12 mouse cellular contexts compared by ENCODE assay signal in genomic region chr9:13574059-13574458, GRCm38 (mm10).
DNase-seq lines count a peak whose midpoint lies in the region; ATAC-seq and TF ChIP-seq lines count a peak whose summit lies in the region.
"Had no signal": no experiment of that assay in that cellular context is flagged by ENCODE, and none has a peak within 500 bp of the region (broad histone marks: within the 10 kb centered on the region; RNA-seq: fewer than 3 reads in every experiment).

No protein-coding gene starts in this region.

- no peak overlapping the region for H3K9ac ChIP-seq in lung, embryonic 15.5 days
- H3K9ac ChIP-seq: forebrain, embryonic 15.5 days had no signal

- H3K27me3 ChIP-seq in lung, embryonic 15.5 days, result no peaks in the 10 kb centered on the region
- H3K27me3 ChIP-seq: forebrain, embryonic 15.5 days; Patski had no signal

- H3K27ac ChIP-seq in lung, embryonic 15.5 days, result peak overlapping the region; percentile 59
- H3K27ac ChIP-seq: forebrain, embryonic 15.5 days had no signal

- intact Hi-C loops in left cerebral cortex, postnatal 14 days (cut with DNase I), result no loop called here

- no peak for TF ChIP-seq POLR2A in lung, adult 2 months (IDR thresholded peaks at IDR 0.05; ENCODE audit: borderline replicate concordance, extremely low read depth, low read depth, low read length)

- no peak for DNase-seq in lung, adult 2 months
- peak; percentile 79 for DNase-seq in heart, adult 8-10 months (ENCODE audit: low spot score)
- DNase-seq in kidney, adult 9 months, result peak; percentile 66
- peak; percentile 39 for DNase-seq in naive thymus-derived CD4-positive, alpha-beta T cell, adult 2 months (ENCODE audit: low read depth)
- DNase-seq in left cerebral cortex, postnatal 14 days (ENCODE audit: low spot score in 2 of 2), result no peak
- no peak for DNase-seq in left cerebral cortex, adult 18-20 months (ENCODE audit: low spot score in 2 of 2)
- DNase-seq in spleen, postnatal 36 days (ENCODE audit: low spot score in 2 of 2), result no peak
- DNase-seq: cerebellum, adult 18-20 months had no signal

- no peak for ATAC-seq in lung, embryonic 15.5 days (ENCODE audit: borderline replicate concordance, extremely low read depth, low FRiP score, low TSS enrichment)
- ATAC-seq: forebrain, embryonic 15.5 days; Patski had no signal

- no peaks in the 10 kb centered on the region for H3K9me3 ChIP-seq in lung, embryonic 15.5 days
- H3K9me3 ChIP-seq: forebrain, embryonic 15.5 days had no signal

- H3K4me2 ChIP-seq in lung, embryonic 15.5 days, result no peak overlapping the region
- H3K4me2 ChIP-seq: forebrain, embryonic 15.5 days had no signal

- peaks cover 8% of the 10 kb centered on the region; the same call in 1 of the 2 replicates for H3K4me1 ChIP-seq in lung, embryonic 15.5 days
- H3K4me1 ChIP-seq in lung, adult 2 months (ENCODE audit: control insufficient read depth, insufficient read depth, low read length), result peaks cover 15% of the 10 kb centered on the region

- 49% methylated on average over 5 of the region's 5 CpGs for WGBS in lung, embryonic 15.5 days
- 33% methylated on average over 5 of the region's 5 CpGs for WGBS in lung, adult 2 months

- no peak for TF ChIP-seq CTCF in lung, adult 2 months (IDR thresholded peaks at IDR 0.05; ENCODE audit: insufficient read depth, low read length)

- no peak overlapping the region for H3K4me3 ChIP-seq in lung, embryonic 15.5 days
- no peak overlapping the region for H3K4me3 ChIP-seq in lung, adult 2 months (replicated peaks; ENCODE audit: extremely low read depth, low read depth, low read length)
- H3K4me3 ChIP-seq: forebrain, embryonic 15.5 days; megakaryocyte, embryonic 14.5 days had no signal

- no peaks in the 10 kb centered on the region for H3K36me3 ChIP-seq in lung, embryonic 15.5 days
- H3K36me3 ChIP-seq: forebrain, embryonic 15.5 days had no signal

Comparison
In these comparisons a context has a peak if more than half of its experiments do, and no peak if none do; other contexts are left out.
1. DNase-seq: peak in heart, adult 8-10 months (single experiment), kidney, adult 9 months (single experiment) and naive thymus-derived CD4-positive, alpha-beta T cell, adult 2 months (single experiment); none in lung, adult 2 months (single experiment), left cerebral cortex, postnatal 14 days (0 of 2), left cerebral cortex, adult 18-20 months (0 of 2) and spleen, postnatal 36 days (0 of 2).